Mouse (Mus musculus) olfactory bulb, adult 2 months (tissue): ENCODE results near the gene Fcrlb. TPM values are rescaled to one million over a fixed set of nuclear protein-coding genes. Genes with fewer than 3 reads are reported as not detected.
"Not testable (repeated sequence)": the region's sequence is repeated elsewhere in the genome, so short reads cannot be mapped to it uniquely, and the experiment has no call there.

Experiments
- H3K27ac ChIP-seq: fragments of 200-500 bp; 2 replicates; pipeline ENCODE4 v1.5.1; 2012; ENCODE audit warnings: low read depth, low read length; ENCODE audit not compliant: insufficient read depth
- H3K4me1 ChIP-seq: fragments of 200-500 bp; 2 replicates; pipeline ENCODE4 v1.6.1; 2012; ENCODE audit warnings: low read length; ENCODE audit not compliant: control insufficient read depth, insufficient read depth
- H3K4me3 ChIP-seq: fragments of 200-500 bp; 2 replicates; pipeline ENCODE4 v1.5.1; 2012; ENCODE audit warnings: mild to moderate bottlenecking, low read depth, low read length, moderate library complexity; ENCODE audit not compliant: insufficient read depth
- CTCF ChIP-seq: fragments of 200-500 bp; IDR thresholded peaks from 2 replicates; pipeline ENCODE4 v1.5.1; 2012; ENCODE audit warnings: low read depth, mild to moderate bottlenecking, low read length, moderate library complexity; ENCODE audit not compliant: insufficient read depth
- POLR2A ChIP-seq: fragments of 200-500 bp; IDR thresholded peaks from 2 replicates; pipeline ENCODE4 v1.6.1; 2012; ENCODE audit warnings: mild to moderate bottlenecking, low read depth, low read length, moderate library complexity; ENCODE audit not compliant: insufficient read depth
- WGBS: fragments of 180-500 bp; shearing (Covaris S2); methylation state at CpG from one replicate; pipeline ENCODE4 v1.1.7; 2018; 5-methylcytosine and 5-hydroxymethylcytosine counted together
- polyA plus RNA-seq: library from polyadenylated mRNA; stranded (reverse); fragments of >200 nt; gene quantifications from 2 replicates; pipeline ENCODE4 v1.2.4, GENCODE M21; 2012; ENCODE audit warnings: low replicate concordance; ENCODE audit not compliant: missing spikeins, insufficient read depth, insufficient read length

Gene Fcrlb
- not detected in 2 replicates for polyA plus RNA-seq

GRCm38 (mm10) chr1:170912891-170913615 is at the start of gene Fcrlb:
Gene Fcrlb (minus strand): TSS chr1:170912941.
- Histone ChIP-seq H3K4me3 (no peak within 1 kb of the TSS), H3K4me1 (peaks cover 7% of the 10 kb centered on the region), H3K27ac (no peak within 1 kb of the TSS)
- TF ChIP-seq CTCF (no peak), POLR2A (no peak)
- WGBS = 72% methylated on average over 5 of the region's 5 CpGs

GRCm38 (mm10) chr1:170962301-170962700 is 49.6 kb upstream of the Fcrlb start:
- no peak overlapping the region for H3K27ac ChIP-seq
- WGBS = 48% methylated on average over 2 of the region's 2 CpGs
- no peak for TF ChIP-seq POLR2A
- no peak for TF ChIP-seq CTCF
- H3K4me3 ChIP-seq = no peak overlapping the region
- no peaks in the 10 kb centered on the region for H3K4me1 ChIP-seq

GRCm38 (mm10) chr1:170961101-170961500 is 48.4 kb upstream of the Fcrlb start:
- 85% methylated on average over 6 of the region's 6 CpGs for WGBS
- H3K4me1 ChIP-seq = no peaks in the 10 kb centered on the region
- no peak for TF ChIP-seq CTCF
- no peak for TF ChIP-seq POLR2A

GRCm38 (mm10) chr1:170959791-170960190 is 47.0 kb upstream of the Fcrlb start:
- 79% methylated on average over 2 of the region's 2 CpGs for WGBS
- Histone ChIP-seq H3K4me3 (no peak overlapping the region), H3K27ac (no peak overlapping the region), H3K4me1 (no peaks in the 10 kb centered on the region)
- no peak for TF ChIP-seq POLR2A
- TF ChIP-seq CTCF = no peak

More at GRCm38 (mm10) chr1:170961101-170961500, 48.4 kb upstream of the Fcrlb start:
- no peak overlapping the region for H3K27ac ChIP-seq
- H3K4me3 ChIP-seq = no peak overlapping the region

GRCm38 (mm10) chr1:170958225-170958624 is 45.5 kb upstream of the Fcrlb start:
- Histone ChIP-seq H3K27ac (no peak overlapping the region), H3K4me1 (no peaks in the 10 kb centered on the region), H3K4me3 (no peak overlapping the region)
- 64% methylated on average over 3 of the region's 3 CpGs for WGBS
- TF ChIP-seq CTCF = no peak
- TF ChIP-seq POLR2A = no peak

GRCm38 (mm10) chr1:170953192-170953591 is 40.5 kb upstream of the Fcrlb start:
- H3K27ac ChIP-seq = no peak overlapping the region
- H3K4me1 ChIP-seq = no peaks in the 10 kb centered on the region
- 85% methylated on average over 2 of the region's 2 CpGs for WGBS
- H3K4me3 ChIP-seq = no peak overlapping the region
- TF ChIP-seq CTCF = no peak
- TF ChIP-seq POLR2A = no peak

GRCm38 (mm10) chr1:170950772-170951171 is 38.0 kb upstream of the Fcrlb start:
- Histone ChIP-seq H3K4me3 (no peak overlapping the region), H3K27ac (no peak overlapping the region), H3K4me1 (no peaks in the 10 kb centered on the region)
- TF ChIP-seq CTCF (no peak), POLR2A (no peak)
- WGBS = 75% methylated on average over 3 of the region's 3 CpGs

- not testable (repeated sequence) for H3K27ac ChIP-seq, H3K4me1 ChIP-seq, H3K4me3 ChIP-seq
- WGBS = 97% methylated on average over 9 of the region's 9 CpGs
Observed at GRCm38 (mm10) chr1:170944908-170945307, 32.2 kb upstream of the Fcrlb start.

GRCm38 (mm10) chr1:170944151-170944550 is 31.4 kb upstream of the Fcrlb start:
- not testable (repeated sequence) for H3K4me1 ChIP-seq, H3K27ac ChIP-seq, H3K4me3 ChIP-seq
- WGBS = 94% methylated on average over 9 of the region's 9 CpGs

- H3K4me3 ChIP-seq = no peak overlapping the region
- H3K27ac ChIP-seq = no peak overlapping the region
- WGBS = 90% methylated on average over 12 of the region's 12 CpGs
- TF ChIP-seq CTCF = no peak
- TF ChIP-seq POLR2A = no peak
- H3K4me1 ChIP-seq = no peaks in the 10 kb centered on the region
Observed at GRCm38 (mm10) chr1:170939255-170939654, 26.5 kb upstream of the Fcrlb start.
